Mouse (Mus musculus) neural tube, embryonic 13.5 days (tissue): ENCODE measurements around the gene Ogfod1. TPM values are rescaled to one million over a fixed set of nuclear protein-coding genes. Genes with fewer than 3 reads are reported as not detected.

ENCODE experiments used
- polyA plus RNA-seq: library from polyadenylated mRNA; unstranded; fragments of >200 nt; fragmentation: Nextera tagmentation; extraction: Ambion mirVana; gene quantifications from 2 replicates; pipeline ENCODE4 v1.2.1, GENCODE M21; 2015

The Ogfod1 gene
- polyA plus RNA-seq, 1 experiment from 2014 or later, result 12.8 TPM

Other genes with a start within 250 kb of the Ogfod1 start
- gene Gnao1, start 227.2 kb upstream of the Ogfod1 start, polyA plus RNA-seq, result 160 and 173 TPM in 2 replicates
- gene Amfr, start 24.4 kb upstream of the Ogfod1 start, polyA plus RNA-seq, result 67.1 and 74.4 TPM in 2 replicates
- 96.6 and 98.6 TPM in 2 replicates for gene Nudt21, start 167 bp upstream of the Ogfod1 start, polyA plus RNA-seq
- 20.4 and 24.3 TPM in 2 replicates for gene Bbs2, start 61.7 kb downstream of the Ogfod1 start, polyA plus RNA-seq
- not detected in 2 replicates for gene Mt4, start 100.0 kb downstream of the Ogfod1 start, polyA plus RNA-seq
- 99.3 and 131 TPM in 2 replicates for gene Mt3, start 115.4 kb downstream of the Ogfod1 start, polyA plus RNA-seq
- 9.5 and 12.0 TPM in 2 replicates for gene Mt2, start 135.5 kb downstream of the Ogfod1 start, polyA plus RNA-seq
- 53.8 and 55.6 TPM in 2 replicates for gene Mt1, start 141.9 kb downstream of the Ogfod1 start, polyA plus RNA-seq
- 56.1 and 59.9 TPM in 2 replicates for gene Nup93, start 177.4 kb downstream of the Ogfod1 start, polyA plus RNA-seq